Mouse (Mus musculus) adrenal gland, postnatal 25 days (tissue): ENCODE measurements at regions not wholly inside any gene's neighbourhood (a gene's known extent, or its start where the extent isn't known, plus 50 kb on each side); places are given as distances from the start of the nearest gene placed in this dataset.
A peak's percentile ranks its signal among the peaks of the same experiment; 100 is the strongest.

Source experiments
- DNase-seq: peaks from one replicate; pipeline ENCODE4 v3.0.0; 2021; ENCODE audit warnings: mixed read lengths

DNA sequence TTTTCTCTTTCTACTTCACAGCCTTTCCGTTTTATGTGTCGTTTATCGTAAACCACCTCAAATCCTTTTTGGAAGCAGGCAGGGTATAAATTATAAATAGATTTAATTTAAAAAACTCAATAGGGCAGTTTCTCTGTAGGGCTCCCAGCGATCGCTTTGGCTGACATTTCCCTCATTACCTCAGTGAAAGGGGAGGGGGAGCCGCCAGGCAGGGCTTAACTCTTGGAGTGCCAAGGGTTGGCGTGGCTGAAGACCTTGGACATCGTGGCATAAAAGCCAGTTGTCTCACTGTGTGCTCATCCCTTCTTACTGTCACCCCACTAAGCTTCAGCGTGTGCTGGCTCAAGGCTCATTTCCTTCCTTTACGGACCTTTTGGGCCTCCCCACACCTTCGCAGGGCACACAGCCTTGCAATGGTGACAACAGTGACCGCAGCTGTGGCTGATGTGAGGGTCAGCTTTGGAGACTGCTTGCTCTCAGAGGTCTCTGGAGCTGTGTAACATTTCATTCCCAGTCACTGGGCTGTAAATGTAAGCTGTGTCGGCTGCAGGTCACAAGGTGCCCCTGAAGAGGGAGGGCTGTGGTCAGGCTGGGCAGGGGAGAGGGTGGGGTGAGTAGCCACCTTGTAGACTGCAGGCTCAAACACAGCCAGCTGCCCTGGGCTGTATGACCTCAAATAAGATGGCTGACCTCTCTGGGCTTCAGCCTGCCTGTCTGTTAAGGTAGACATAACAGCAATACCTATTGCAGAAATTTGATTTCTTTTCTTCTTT lies 81.6 kb upstream of the Stx16 start:
- DNase-seq: no peak

DNA sequence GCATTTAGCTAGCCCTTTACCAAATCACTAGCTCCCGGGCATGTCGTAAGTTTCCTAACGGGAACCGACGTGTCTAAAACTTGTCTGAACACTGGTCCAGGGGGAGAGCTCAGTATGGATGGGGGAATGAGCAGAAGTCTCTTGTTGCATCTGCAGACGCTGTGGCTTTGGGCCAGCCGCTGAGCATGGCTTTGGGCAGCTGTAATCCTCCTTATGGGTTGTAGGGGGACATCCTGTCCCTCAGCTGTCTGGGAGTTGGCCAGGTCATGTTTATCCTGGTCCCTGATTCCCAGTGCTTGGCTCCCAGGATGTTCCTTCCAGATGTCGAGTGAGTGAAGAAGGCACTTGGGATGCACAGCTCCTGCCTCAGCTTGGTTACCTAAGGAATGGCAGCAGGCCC lies 71.4 kb upstream of the Stx16 start:
- DNase-seq: no peak

DNA sequence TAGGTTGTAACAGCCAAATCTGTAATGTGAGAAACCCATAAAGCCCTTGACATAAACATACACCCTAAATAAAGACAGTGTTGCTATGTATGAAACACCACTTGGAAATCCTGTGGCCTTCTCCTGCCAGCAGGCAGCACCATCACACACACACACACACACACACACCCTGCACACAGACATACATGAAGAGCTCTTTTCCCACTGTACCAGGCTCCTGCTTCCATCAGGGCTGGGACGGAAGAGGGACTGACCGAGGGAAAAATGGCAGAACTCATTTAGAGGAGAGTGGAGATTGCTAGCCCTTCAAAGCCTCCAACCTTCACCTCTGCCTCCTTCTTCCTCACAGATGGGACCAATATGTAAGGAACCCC lies 68.1 kb upstream of the Stx16 start:
- no peak for DNase-seq

DNA sequence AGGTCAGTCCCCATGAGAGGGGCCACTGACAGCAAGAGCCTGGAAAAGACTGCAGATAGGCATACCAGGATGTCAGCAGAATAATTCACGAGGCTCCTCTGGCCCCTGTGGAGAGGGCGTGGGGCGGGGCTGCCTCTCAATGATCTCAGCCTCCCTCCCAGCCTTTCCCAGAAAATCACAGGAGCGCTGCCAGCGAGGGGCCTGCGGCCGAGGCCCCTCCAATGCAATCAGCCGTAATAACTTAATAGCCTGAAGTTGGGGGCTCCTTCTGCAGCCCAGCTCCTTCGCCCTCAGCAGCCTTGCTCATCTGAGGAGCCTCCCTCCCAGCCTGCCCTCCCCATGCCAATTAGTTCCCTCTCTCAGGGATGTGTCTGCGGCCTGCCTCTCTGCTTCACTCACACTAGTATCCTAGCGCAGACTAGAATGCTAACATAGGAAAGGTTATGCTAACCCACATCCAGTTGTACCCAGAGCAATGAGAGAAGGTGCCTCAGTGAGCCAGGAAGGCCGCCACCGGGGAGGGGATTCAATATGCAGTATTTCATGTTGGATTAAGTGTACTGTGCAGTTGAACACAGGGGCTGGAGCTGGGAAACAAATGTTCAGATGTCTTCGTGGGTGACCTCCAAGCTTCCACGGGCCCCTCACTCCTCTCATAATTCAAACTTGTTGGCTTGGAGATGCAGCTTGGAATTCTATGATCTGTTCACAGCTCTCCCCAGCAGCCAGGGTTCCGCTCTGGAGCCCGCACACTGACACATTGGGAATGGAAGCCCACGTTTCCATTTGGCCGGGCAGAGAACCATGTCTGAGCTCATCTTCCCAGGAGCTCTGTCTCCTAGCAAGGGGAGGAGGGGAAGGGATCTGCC lies 67.5 kb upstream of the Stx16 start:
- no peak for DNase-seq

DNA sequence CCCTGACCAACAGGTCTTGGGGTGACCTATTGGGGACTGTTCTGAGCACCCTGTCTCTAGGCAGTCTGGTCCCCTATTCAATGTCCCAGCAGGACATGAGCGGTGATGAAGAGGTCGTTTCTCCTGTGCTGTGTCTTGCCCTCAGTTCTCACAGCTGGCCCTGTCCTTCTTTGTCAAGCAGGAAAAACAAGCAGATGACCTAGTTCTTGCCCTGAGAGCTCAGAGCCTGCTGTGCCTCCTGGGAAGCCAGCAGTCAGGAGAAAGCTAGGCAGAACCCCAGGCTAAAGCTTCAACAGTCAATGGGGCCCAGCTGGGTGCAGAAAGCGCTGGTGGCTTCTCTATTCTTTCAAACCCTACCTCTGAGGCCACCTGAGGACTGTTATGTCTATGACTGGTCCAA lies 66.1 kb upstream of the Stx16 start:
- no peak for DNase-seq

DNA sequence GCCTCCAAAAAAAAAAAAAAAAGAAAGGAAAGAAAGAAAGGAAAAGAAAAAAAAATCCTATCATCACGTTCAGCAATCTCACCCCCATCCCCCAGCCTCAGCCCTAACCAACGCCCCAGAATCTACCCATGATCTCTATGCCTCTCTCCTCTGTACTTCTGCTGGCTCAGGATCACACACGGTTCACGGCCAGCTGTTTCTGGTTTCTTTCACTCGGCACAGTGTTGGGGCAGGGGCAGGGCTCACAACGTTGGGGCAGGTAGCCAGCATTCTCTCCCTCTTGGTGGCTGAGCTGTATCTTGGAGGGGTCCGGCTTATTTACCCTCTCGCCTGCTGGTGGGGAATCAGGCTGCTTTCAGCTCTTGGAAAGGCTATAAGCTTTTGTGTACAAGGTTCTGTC lies 64.7 kb upstream of the Stx16 start:
- no peak for DNase-seq

DNA sequence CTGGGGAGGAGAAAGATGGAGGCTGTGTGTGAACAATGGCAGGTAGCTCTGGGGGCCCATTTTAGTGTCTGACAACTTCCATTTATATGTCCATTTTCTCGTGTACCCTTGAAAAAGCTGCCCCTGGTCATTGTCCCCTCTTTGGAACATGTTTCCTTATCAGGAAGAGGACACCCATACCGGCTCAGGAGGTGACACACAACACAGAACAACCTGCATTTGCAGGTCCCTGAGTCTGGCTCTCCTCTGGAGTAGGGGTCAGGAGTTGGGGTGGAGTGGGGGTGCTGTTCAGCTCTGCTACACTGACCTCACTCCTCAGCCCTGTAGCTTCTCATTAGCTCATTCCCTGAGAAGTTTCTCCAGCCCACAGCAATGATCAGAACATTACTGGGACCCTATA lies 61.7 kb upstream of the Stx16 start:
- DNase-seq: no peak

DNA sequence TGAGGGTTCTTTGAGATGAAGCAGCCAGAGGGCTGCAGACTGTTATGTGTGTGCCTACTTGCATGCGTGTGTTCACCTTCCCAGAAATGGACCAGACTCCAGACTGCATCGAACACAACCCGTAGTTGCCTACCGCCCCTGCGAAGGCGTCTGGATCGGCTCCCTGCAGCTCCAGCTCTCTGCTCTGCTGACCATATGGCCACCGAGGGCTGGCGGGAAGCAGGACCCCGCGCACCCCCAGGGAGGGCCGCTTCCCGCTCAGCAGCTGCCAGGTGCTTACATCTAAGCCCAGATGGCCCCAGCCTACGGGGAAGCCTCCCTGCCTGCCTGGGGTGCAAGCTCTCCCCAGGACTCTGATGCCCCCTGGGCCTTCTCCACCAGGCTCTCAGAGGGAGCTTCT lies 60.8 kb upstream of the Stx16 start:
- DNase-seq: no peak

DNA sequence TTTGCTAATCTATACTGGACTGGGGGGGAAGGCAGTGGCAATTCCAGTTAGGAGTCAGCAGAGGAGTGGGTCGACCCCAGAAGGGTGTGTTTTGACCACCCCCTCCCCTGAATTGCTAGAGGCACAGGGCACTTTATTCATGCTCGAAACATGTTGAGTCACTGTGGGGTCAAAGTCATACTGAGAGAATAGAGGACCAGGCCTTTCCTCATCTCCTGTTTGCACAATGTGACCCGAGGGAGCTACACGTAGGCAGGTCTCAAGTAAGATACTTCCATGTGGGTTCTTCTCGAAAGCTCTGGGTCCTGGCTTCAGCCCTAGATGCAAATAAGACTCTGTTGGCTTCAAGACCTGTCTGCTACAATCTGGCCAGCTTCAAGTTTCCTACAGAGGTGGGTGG lies 60.0 kb upstream of the Stx16 start:
- DNase-seq: no peak

DNA sequence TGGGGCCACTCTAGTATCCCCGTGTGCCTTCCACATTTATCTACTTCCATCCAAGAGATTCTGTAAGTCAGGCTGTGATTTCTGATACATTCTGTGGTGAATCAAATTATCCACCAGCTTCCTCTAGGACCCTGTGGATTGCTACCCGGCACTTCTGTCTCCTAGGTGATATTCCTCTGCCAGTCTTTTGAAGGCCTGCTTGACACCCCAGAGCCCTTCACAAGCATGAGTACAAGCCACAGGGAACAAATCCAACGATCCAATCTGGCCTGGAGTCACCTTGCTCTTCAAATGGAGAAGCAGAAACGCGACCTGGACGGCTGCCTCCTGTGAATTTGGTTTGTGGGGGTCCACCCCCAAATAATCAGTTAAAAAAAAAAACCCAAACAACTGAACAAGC lies 59.1 kb upstream of the Stx16 start:
- no peak for DNase-seq

DNA sequence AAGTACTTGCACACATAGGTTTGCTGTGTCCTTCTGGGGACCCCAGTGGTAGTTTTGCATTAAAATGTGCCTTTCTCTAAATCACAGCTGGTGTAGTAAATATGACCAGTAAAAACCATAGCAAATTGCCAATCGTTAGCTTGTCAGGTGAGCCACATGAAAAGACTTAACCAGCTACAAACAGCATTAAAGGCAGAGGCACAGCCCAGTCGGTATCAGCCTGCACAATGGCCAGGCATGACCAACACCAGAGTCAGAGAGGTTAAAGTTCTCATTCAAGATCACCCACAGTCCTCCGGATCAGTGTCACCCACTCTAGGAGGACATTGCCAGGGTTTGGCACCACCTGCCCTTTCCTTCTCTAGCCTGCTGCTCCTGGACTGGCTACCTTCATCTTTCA lies 58.5 kb upstream of the Stx16 start:
- DNase-seq: no peak

DNA sequence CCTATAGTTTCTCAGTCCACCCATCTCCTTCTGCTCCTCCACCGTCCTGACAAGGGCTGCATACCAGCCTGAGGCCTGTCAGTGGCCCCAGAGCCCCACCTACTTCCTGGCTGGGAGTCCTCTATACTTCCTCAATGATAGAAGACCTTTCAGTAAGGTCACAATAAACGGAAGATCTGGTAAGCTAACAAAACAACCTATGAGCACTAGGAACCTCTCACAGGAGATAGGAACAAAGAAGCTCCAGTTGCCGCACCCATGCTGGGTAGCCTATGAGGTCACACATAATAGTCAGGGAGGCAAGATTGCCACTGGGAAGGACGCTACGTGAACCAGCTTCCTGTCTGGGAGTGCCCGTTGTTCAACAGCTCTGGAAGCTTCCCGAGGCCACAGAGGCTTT lies 58.1 kb upstream of the Stx16 start:
- no peak for DNase-seq

DNA sequence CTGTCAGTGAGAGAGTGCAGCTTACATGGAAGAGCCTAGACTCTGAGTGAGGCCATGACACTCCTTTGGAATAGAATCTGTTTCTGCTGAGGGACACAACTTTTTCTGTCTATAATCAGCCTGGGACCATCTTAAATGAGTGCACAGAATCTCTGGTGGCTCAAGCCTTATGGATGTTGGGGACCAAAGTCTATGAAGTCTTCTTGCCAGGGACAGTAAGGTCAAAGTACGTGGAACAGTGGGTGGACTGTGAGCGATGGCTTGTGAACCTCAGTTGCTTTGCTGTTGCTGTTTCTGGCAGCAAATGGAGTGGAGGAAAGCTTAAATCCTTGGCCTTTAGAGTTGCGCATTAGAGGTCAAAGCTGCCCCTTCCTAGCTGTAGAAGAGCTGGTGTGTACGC lies 57.1 kb upstream of the Stx16 start:
- DNase-seq: no peak

DNA sequence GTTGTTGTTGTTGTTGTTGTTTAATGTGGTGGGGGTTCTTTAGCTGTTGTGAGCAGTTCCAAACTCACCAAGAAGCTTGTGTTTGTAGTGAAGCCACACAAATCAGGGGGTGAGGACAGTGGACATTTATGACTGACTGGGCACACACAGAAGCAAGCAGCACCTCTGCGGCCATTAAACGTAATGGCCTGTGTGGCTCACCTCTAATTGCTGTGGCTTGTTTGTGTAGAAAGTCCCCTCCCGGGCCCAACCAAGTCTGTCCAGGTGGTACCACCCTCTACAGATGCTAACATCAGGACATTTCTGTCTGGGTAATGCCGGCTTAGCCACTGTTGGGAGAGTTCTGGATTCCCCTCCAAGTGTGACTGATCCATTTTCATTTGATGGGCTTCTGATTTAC lies 56.1 kb upstream of the Stx16 start:
- no peak for DNase-seq

DNA sequence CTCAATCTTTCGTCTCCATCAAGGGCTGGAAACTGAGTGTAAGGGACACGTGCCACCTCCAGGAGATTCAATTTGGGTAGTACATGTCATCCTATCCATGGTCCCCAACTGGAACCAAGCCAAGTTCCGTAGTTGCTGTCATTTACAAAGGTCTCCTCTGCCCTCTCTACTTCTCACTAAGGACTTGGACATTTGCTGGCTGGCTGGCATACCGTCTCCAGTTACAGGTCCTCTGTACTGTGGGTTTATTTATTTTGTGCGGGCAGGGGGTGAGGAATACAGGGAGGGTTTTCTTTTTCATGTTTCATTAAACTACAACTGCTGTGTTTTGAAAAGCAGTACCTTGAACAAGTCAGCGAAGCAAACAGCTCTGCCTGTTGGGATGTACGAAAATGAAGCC lies 55.7 kb upstream of the Stx16 start:
- no peak for DNase-seq

DNA sequence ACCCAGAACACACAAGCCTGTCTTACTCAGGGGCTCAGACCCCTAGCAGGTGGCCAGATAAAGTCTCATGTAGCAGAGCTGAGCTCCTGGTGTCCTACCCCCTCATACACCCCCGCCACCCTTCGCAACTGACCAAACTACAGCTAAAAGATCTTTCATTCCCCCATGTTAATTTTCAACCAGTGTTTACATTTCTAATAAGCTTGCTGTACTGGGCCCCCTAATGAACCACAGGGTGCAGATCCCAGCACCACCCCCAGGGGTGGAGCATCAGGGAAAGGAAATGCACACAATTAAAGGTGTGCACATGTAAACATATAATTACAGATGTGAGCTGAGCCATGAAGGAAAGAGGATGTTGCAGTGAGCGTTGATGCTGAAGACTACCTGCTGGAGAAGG lies 54.6 kb upstream of the Stx16 start:
- no peak for DNase-seq

DNA sequence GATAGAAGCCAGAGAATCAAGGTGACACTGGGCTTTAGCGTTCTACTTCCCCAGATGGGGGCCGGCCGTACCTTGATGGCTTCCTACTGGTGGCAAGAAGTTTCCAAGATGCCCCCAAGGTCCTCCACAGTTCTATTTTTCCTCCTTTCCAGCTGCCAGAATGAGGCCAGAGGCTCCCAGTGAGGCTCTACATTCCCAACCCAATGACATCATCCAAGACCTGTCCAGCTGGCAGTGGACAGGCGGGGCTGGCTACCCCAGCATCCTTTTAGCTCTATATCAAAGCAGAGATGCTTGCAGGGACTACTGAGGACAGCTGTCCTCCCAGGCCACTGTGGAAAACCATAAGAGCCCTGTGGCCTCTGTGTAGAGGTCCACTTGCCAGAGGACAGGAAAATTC lies 53.8 kb upstream of the Stx16 start:
- no peak for DNase-seq

DNA sequence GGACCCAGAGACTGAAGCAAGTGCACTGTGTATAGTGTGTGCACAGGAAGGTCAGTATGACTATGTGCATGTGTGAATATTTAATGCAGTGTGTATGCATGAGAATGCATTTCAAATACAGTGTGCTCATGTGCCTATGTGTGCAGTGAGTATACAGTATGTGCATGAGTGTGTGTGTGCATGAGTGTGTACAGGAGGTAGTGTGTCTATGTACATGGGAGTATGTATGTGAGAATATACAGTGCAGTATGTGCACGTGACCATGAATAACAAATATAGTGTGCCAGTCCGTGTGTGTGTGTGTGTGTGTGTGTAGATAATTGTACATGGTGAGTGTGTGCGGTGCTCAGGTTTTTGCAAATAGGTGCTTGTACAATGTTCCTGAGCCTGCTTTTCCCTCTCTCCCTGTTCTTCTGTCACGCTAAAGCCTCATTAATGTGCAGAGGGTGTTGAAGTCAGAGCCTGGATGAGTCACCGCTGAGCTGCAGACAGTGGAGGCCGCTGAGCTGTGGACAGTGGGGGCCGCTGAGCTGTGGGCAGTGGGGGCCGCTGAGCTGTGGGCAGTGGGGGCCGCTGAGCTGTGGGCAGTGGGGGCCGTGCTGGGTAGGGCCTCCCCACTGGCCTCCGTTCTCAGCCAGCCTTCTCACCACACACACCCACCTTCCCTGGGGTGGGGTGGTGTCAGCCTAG lies 50.8 kb upstream of the Stx16 start:
- DNase-seq: peak; percentile 48
